Mouse (Mus musculus) CH12.LX (cell line): ENCODE data around the gene Hist1h2bh. TPM values are rescaled to one million over a fixed set of nuclear protein-coding genes. Genes with fewer than 3 reads are reported as not detected.

ENCODE experiments used
- DNase-seq: peaks from one replicate; pipeline ENCODE4 v3.0.0-alpha.2; 2013; ENCODE audit errors: extremely low read depth
- H3K27ac ChIP-seq: 2 replicates; pipeline ENCODE4 v1.5.1; 2012; ENCODE audit warnings: low read depth, mild to moderate bottlenecking, control low read depth, moderate library complexity; ENCODE audit not compliant: insufficient read depth
- H3K27me3 ChIP-seq: replicated peaks from 2 replicates; pipeline ENCODE3; 2012; ENCODE audit warnings: inconsistent platforms
- H3K36me3 ChIP-seq, 2 experiments: replicated peaks in 1 of 2; 2 replicates each; pipeline versions ENCODE3 to v1.6.1; 2012; ENCODE audit warnings: inconsistent platforms in 1 of 2, low read length in 1 of 2, mild to moderate bottlenecking in 1 of 2, mixed read lengths in 1 of 2, moderate library complexity in 1 of 2; ENCODE audit not compliant: control insufficient read depth in 1 of 2, insufficient read depth in 1 of 2
- H3K4me1 ChIP-seq, 2 experiments: 2 replicates each; pipeline ENCODE4 v1.6.1; 2012; ENCODE audit warnings: inconsistent platforms in 1 of 2, moderate library complexity in 1 of 2; ENCODE audit not compliant: insufficient read depth in 2 of 2, control insufficient read depth in 1 of 2
- H3K4me2 ChIP-seq: 2 replicates; pipeline ENCODE4 v1.6.1; 2012; ENCODE audit warnings: low read depth, mild to moderate bottlenecking, control low read depth; ENCODE audit not compliant: poor library complexity, insufficient read depth, severe bottlenecking
- H3K4me3 ChIP-seq, 3 experiments: fragments of 150-350 bp in 1 of 3; sonication (generic) in 1 of 3; replicated peaks in 1 of 3; 2 replicates each; pipeline versions ENCODE3 to v1.5.1; 2011 to 2012; ENCODE audit warnings: low read depth in 2 of 3, low read length in 2 of 3, mild to moderate bottlenecking in 2 of 3, moderate library complexity in 2 of 3, control low read depth in 1 of 3, improper control_type of control experiment in 1 of 3, inconsistent platforms in 1 of 3, mixed read lengths in 1 of 3; ENCODE audit not compliant: poor library complexity in 1 of 3
- H3K79me2 ChIP-seq: replicated peaks from 2 replicates; pipeline ENCODE4 v1.6.1; 2012; ENCODE audit warnings: mild to moderate bottlenecking, moderate library complexity; ENCODE audit not compliant: control insufficient read depth, poor library complexity, insufficient read depth, severe bottlenecking; ENCODE audit errors: extremely low read depth
- H3K9ac ChIP-seq: 2 replicates; pipeline ENCODE4 v1.6.1; 2012; ENCODE audit warnings: low read depth, mild to moderate bottlenecking, control low read depth, moderate library complexity; ENCODE audit not compliant: insufficient read depth
- H3K9me3 ChIP-seq: replicated peaks from 2 replicates; pipeline ENCODE3; 2012; ENCODE audit warnings: low read length, inconsistent platforms, mixed read lengths
- BHLHE40 ChIP-seq: IDR thresholded peaks from 2 replicates; pipeline ENCODE4 v1.6.1; 2011; ENCODE audit warnings: mild to moderate bottlenecking, low read depth, low read length, improper control_type of control experiment
- CTCF ChIP-seq, 2 experiments: IDR thresholded peaks in 1 of 2; conservative IDR thresholded peaks in 1 of 2; 2 replicates each; pipeline ENCODE4 v1.5.1; 2011 to 2012; ENCODE audit warnings: low read depth in 2 of 2, low read length in 2 of 2, improper control_type of control experiment in 1 of 2, inconsistent platforms in 1 of 2, mild to moderate bottlenecking in 1 of 2, moderate library complexity in 1 of 2
- ELF1 ChIP-seq: IDR thresholded peaks from 2 replicates; pipeline ENCODE4 v1.6.1; 2014; ENCODE audit warnings: low read depth, mild to moderate bottlenecking, inconsistent platforms, low read length, improper control_type of control experiment
- EP300 ChIP-seq: IDR thresholded peaks from 2 replicates; pipeline ENCODE4 v1.6.1; 2011; ENCODE audit warnings: low read length, improper control_type of control experiment
- GABPA ChIP-seq: IDR thresholded peaks from 2 replicates; pipeline ENCODE4 v1.6.1; 2012; ENCODE audit warnings: low read depth, low read length, improper control_type of control experiment, inconsistent platforms; ENCODE audit not compliant: insufficient replicate concordance
- HCFC1 ChIP-seq: IDR thresholded peaks from 2 replicates; pipeline ENCODE4 v1.6.1; 2012; ENCODE audit warnings: low read depth, mild to moderate bottlenecking, inconsistent platforms, low read length, improper control_type of control experiment
- JUND ChIP-seq: conservative IDR thresholded peaks from 2 replicates; pipeline ENCODE4 v1.6.1; 2011; ENCODE audit warnings: low read depth, low read length, improper control_type of control experiment
- KAT2A ChIP-seq: IDR thresholded peaks from 2 replicates; pipeline ENCODE4 v1.6.1; 2012; ENCODE audit warnings: low read length, improper control_type of control experiment, inconsistent platforms; ENCODE audit not compliant: insufficient replicate concordance
- MAFK ChIP-seq: IDR thresholded peaks from 2 replicates; pipeline ENCODE4 v1.6.1; 2011; ENCODE audit warnings: low read length, improper control_type of control experiment; ENCODE audit not compliant: insufficient replicate concordance
- MAZ ChIP-seq: IDR thresholded peaks from 2 replicates; pipeline ENCODE4 v1.6.1; 2012; ENCODE audit warnings: low read depth, mild to moderate bottlenecking, inconsistent platforms, low read length, improper control_type of control experiment, moderate library complexity
- MEF2A ChIP-seq: IDR thresholded peaks from 2 replicates; pipeline ENCODE4 v1.6.1; 2014; ENCODE audit warnings: low read depth, mild to moderate bottlenecking, inconsistent platforms, low read length, improper control_type of control experiment, borderline replicate concordance
- MXI1 ChIP-seq: IDR thresholded peaks from 2 replicates; pipeline ENCODE4 v1.6.1; 2011; ENCODE audit warnings: mild to moderate bottlenecking, low read depth, low read length, improper control_type of control experiment
- NELFE ChIP-seq: IDR thresholded peaks from 2 replicates; pipeline ENCODE4 v1.6.1; 2011; ENCODE audit warnings: low read depth, low read length, improper control_type of control experiment
- NRF1 ChIP-seq: IDR thresholded peaks from 2 replicates; pipeline ENCODE4 v1.6.1; 2014; ENCODE audit warnings: low read depth, mild to moderate bottlenecking, inconsistent platforms, low read length, improper control_type of control experiment, moderate library complexity
- POLR2A ChIP-seq: IDR thresholded peaks from 2 replicates; pipeline ENCODE4 v1.6.1; 2011; ENCODE audit warnings: low read depth, mild to moderate bottlenecking, improper control_type of control experiment, low read length
- RAD21 ChIP-seq: IDR thresholded peaks from 2 replicates; pipeline ENCODE4 v1.6.1; 2011; ENCODE audit warnings: low read depth, mild to moderate bottlenecking, low read length, improper control_type of control experiment, moderate library complexity
- SIN3A ChIP-seq: IDR thresholded peaks from 2 replicates; pipeline ENCODE4 v1.6.1; 2012; ENCODE audit warnings: low read length, improper control_type of control experiment, inconsistent platforms
- TBP ChIP-seq: conservative IDR thresholded peaks from 2 replicates; pipeline ENCODE4 v1.6.1; 2011; ENCODE audit warnings: low read depth, low read length, improper control_type of control experiment
- TCF12 ChIP-seq: IDR thresholded peaks from 2 replicates; pipeline ENCODE4 v1.6.1; 2014; ENCODE audit warnings: low read depth, mild to moderate bottlenecking, inconsistent platforms, low read length, improper control_type of control experiment
- USF1 ChIP-seq: IDR thresholded peaks from 2 replicates; pipeline ENCODE4 v1.6.1; 2014; ENCODE audit warnings: low read depth, mild to moderate bottlenecking, inconsistent platforms, low read length, improper control_type of control experiment
- USF2 ChIP-seq: conservative IDR thresholded peaks from 2 replicates; pipeline ENCODE4 v1.6.1; 2011; ENCODE audit warnings: low read depth, low read length, improper control_type of control experiment
- ZNF384 ChIP-seq: IDR thresholded peaks from 2 replicates; pipeline ENCODE4 v1.6.1; 2012; ENCODE audit warnings: low read depth, low read length, improper control_type of control experiment, inconsistent platforms
- dilution Hi-C: fragments of 300-500 bp; cut with MboI; formaldehyde crosslinking; loops from 2 replicates; pipeline ENCODE4 v1.14.3; 2020; ENCODE audit warnings: low sequenced_read_pairs; ENCODE audit not compliant: extremely low pct_unique_long_range_greater_than_20kb, extremely low pct_ligation_motif_present
- in situ Hi-C: fragments of 300-500 bp; cut with MboI; formaldehyde crosslinking; loops from 3 replicates; pipeline ENCODE4 v1.14.3; 2019; ENCODE audit warnings: low sequenced_read_pairs, low pct_ligation_motif_present, low pct_unique_long_range_greater_than_20kb, mixed read lengths
- polyA plus RNA-seq: library from polyadenylated mRNA; unstranded; fragments of >175 nt; gene quantifications from 2 replicates; pipeline ENCODE4 v1.2.1, GENCODE M21; 2012; ENCODE audit warnings: low read depth; ENCODE audit not compliant: insufficient read length
- total RNA-seq, 2 experiments: library from RNA; depleted of rRNA; stranded (reverse); fragments of 300-350 nt in 1 of 2; fragments of >200 nt in 1 of 2; gene quantifications; 2 replicates each; pipeline ENCODE4 v1.2.3; 2012 to 2014

The Hist1h2bh gene
- total and polyA plus RNA-seq, 3 experiments, result 0.77 to 261 (median 8.0) TPM

DNA sequence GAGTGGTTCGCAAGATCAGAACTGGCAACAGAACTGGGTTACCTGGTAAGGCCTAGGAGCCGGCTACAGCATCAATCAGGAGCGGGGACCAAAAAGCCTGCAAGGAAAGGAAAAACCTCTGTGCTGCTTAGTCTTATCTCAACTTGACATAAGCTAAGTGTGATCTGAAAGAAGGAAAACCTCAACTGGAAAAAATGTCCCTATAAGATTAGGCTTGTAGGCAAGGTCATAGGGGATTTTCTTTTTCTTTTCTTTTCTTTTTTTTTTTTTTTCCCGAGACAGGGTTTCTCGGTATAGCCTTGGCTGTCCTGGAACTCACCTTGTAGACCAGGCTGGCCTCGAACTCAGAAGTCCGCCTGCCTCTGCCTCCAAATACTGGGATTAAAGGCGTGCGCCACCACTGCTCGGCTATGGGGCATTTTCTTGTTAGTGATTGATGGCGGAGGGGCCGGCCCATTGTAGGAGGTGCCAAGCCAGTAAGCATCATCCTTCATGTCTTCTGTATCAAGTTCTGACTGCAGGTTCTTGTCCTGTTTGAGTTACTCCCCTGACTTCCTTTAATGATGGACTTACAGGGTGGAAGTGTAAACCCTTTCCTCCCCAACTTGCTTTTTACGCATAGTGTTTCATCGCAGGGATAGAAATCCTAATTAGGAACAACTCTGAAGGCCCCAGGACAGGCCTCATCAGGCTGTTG lies 36.2 kb downstream of the Hist1h2bh start:
- H3K27me3 ChIP-seq, result no peaks in the 10 kb centered on the region
- no peaks in the 10 kb centered on the region for H3K79me2 ChIP-seq
- H3K4me2 ChIP-seq, result peak overlapping the region; percentile 74
- H3K36me3 ChIP-seq, result no peaks in the 10 kb centered on the region
- peak overlapping the region; percentile 47 for H3K9ac ChIP-seq
- dilution Hi-C loops (no loop called here), in situ Hi-C loops (loop anchor here (10.0 to 25.0 kb wide), 2 partner anchors 202 to 1570 kb away; partner anchors contain the start of gene Zfp184)
- no peaks in the 10 kb centered on the region for H3K9me3 ChIP-seq
- DNase-seq, result peak; percentile 90
- TF ChIP-seq RAD21 (no peak), CTCF (conservative IDR thresholded peaks at IDR 0.05 in 1 of 2, IDR thresholded peaks at IDR 0.05 in 1 of 2; ENCODE audit: low read depth in 2 of 2, low read length in 2 of 2) (no peak), USF2 (no peak), TCF12 (0 out of 2 replicates have a peak, but pooled peaks have one; percentile 27), TBP (peak; percentile 98), JUND (0 out of 2 replicates have a peak, but pooled peaks have one; percentile 8), HCFC1 (peak; percentile 21; the same call in 1 of the 2 replicates), USF1 (no peak), MXI1 (peak; percentile 23; the same call in 1 of the 2 replicates), KAT2A (0 out of 2 replicates have a peak, but pooled peaks have one; percentile 55), NRF1 (0 out of 2 replicates have a peak, but pooled peaks have one; percentile 6), GABPA (no peak), MEF2A (no peak), MAZ (0 out of 2 replicates have a peak, but pooled peaks have one; percentile 36), ELF1 (peak; percentile 66; the same call in 1 of the 2 replicates), ZNF384 (peak; percentile 74), SIN3A (no peak), EP300 (no peak), BHLHE40 (0 out of 2 replicates have a peak, but pooled peaks have one; percentile 8), POLR2A (peak; percentile 49), NELFE (peak; percentile 44; the same call in 1 of the 2 replicates), MAFK (peak; percentile 66)
- peaks cover 6 to 41% of the 10 kb centered on the region in 2 experiments; a peak in 3 of 4 replicates for H3K4me1 ChIP-seq
- peak overlapping the region; percentile 25 to 55 (median 36) for H3K4me3 ChIP-seq
- peak overlapping the region; percentile 87 for H3K27ac ChIP-seq
